Mouse (Mus musculus) stomach, embryonic 14.5 days (tissue): Measurements from ENCODE around the gene Copg1. TPM values are rescaled to one million over a fixed set of nuclear protein-coding genes. Genes with fewer than 3 reads are reported as not detected.

ENCODE experiments used
- ATAC-seq: fragments of 200-750 bp; cut with Nextera tagmentation; 2 replicates; pipeline ENCODE4 v1.8.0; 2017; ENCODE audit warnings: low read depth, moderate TSS enrichment; ENCODE audit not compliant: insufficient number of reproducible peaks, insufficient read depth, low FRiP score
- H3K27ac ChIP-seq: fragments of 300-500 bp; sonication (generic); 2 replicates; pipeline ENCODE4 v1.5.1; 2014; ENCODE audit warnings: mild to moderate bottlenecking, low read length, moderate library complexity, mixed read lengths
- H3K27me3 ChIP-seq: fragments of 300-500 bp; sonication (generic); 2 replicates; pipeline ENCODE4 v1.6.1; 2014; ENCODE audit warnings: low read length, control low read depth, mixed read lengths; ENCODE audit not compliant: control insufficient read depth, insufficient read depth
- H3K36me3 ChIP-seq: fragments of 300-500 bp; sonication (generic); 2 replicates; pipeline ENCODE4 v1.6.1; 2014; ENCODE audit warnings: mild to moderate bottlenecking, control low read depth, low read length, moderate library complexity, mixed read lengths; ENCODE audit not compliant: control insufficient read depth, insufficient read depth
- H3K4me1 ChIP-seq: fragments of 300-500 bp; sonication (generic); 2 replicates; pipeline ENCODE4 v1.6.1; 2014; ENCODE audit warnings: low read length, control low read depth, mixed read lengths; ENCODE audit not compliant: control insufficient read depth, insufficient read depth
- H3K4me2 ChIP-seq: fragments of 300-500 bp; sonication (generic); replicated peaks from 2 replicates; pipeline ENCODE4 v1.6.1; 2014; ENCODE audit warnings: low read depth, low read length, control low read depth
- H3K4me3 ChIP-seq: fragments of 300-500 bp; sonication (generic); 2 replicates; pipeline ENCODE4 v1.5.1; 2014; ENCODE audit warnings: low read depth, low read length, control low read depth
- H3K9ac ChIP-seq: fragments of 300-500 bp; sonication (generic); replicated peaks from 2 replicates; pipeline ENCODE4 v1.6.1; 2014; ENCODE audit warnings: low read depth, mild to moderate bottlenecking, control low read depth, low read length, moderate library complexity, mixed read lengths
- H3K9me3 ChIP-seq: fragments of 300-500 bp; sonication (generic); 2 replicates; pipeline ENCODE4 v1.6.1; 2016; ENCODE audit warnings: low read depth, low read length, control low read depth; ENCODE audit not compliant: control insufficient read depth
- WGBS: fragments of 180-500 bp; shearing (Covaris S2); extraction: QIAGEN DNeasy Blood & Tissue Kit; methylation state at CpG from one replicate; pipeline ENCODE4 v1.1.7; 2014; 5-methylcytosine and 5-hydroxymethylcytosine counted together
- polyA plus RNA-seq: library from polyadenylated mRNA; unstranded; fragments of >200 nt; fragmentation: Nextera tagmentation; extraction: Ambion mirVana; gene quantifications from 2 replicates; pipeline ENCODE4 v1.2.1, GENCODE M21; 2014

The Copg1 gene
- polyA plus RNA-seq, 1 experiment from 2014 or later, result 164 TPM

DNA sequence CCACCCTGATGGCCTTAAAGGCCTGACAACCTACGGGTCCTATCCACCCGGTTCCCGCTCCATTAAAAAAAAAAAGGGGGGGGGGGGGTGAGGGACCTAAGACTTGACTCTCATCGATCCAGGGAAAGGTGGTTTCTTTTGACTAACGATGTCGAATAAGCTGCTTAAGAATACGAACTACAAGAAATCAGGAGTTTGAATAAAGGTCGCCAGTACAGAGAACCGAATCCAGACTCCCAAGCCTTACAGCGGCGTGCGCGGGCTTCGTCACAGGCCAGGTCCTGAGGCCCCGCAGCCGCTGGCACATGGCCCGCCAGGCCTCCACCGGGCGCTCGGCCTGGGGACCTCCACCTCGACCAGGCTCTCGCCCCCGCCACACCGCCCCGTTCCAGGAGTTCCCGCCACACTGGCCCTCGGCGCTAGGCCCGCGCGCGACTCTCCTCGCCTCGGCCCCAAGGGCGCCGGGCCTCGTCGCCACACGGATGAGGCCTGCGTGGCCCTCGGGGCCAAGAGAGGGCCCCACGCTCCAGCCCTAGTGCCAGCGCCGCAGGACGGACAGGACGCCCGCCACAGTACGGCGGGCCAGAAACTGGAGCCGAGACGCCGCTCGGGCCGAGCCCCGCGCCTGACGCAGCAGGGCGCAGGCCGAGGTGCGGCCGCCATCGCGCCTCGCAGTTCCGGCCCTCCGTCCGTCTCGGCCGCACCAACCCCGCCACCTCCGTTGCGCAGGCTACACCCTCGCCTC lies 37.3 kb upstream of the Copg1 start:
- Histone ChIP-seq H3K4me3 (peak overlapping the region; percentile 100), H3K4me1 (peaks cover 20% of the 10 kb centered on the region), H3K9me3 (no peaks in the 10 kb centered on the region), H3K4me2 (peak overlapping the region; percentile 82), H3K9ac (peak overlapping the region; percentile 99), H3K27me3 (no peaks in the 10 kb centered on the region), H3K27ac (peak overlapping the region; percentile 96), H3K36me3 (peaks cover 9% of the 10 kb centered on the region; the same call in 1 of the 2 replicates)
- ATAC-seq, result peak; percentile 72
- WGBS, result under 1% methylated on average over 67 of the region's 73 CpGs

DNA sequence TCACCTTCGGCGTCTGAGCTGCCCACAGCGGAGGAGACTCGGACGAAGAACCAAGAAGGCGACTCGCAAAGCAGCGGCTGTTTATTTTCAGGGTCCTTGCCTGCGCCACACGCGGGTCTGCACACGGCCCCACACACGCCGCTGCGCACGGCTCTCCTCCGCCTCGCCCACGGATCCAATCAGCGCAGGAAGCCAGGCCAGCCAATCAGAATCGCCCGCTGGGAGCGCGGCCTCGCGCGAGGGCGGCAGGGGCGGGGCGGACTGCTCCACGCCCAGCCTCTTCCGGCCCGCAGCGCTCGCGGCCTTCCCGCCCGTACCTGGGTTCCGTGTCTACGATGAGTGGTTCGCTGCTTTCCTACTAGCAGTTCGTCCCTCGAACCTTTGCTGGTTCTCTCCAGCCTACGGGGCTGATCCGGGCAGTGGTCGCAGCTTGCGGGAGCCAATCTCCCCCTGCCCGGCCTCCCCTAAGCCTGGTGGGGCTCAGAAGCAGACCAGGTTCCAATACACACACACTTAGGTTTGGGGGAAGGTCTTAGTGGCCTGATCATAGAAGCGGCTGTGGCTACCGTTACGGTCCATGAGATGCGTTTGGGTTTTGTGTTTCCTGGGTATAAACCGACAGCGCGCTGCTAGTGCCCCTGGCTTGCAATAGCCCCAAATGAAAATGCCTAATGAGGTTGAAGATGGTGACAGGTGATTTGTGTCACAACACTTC lies 36.6 kb upstream of the Copg1 start, which contains the start of gene Cnbp:
Gene Cnbp, minus strand, starts transcription at position 207 of the 715 bp plus-strand sequence.
- Histone ChIP-seq H3K36me3 (peaks cover 9% of the 10 kb centered on the region; the same call in 1 of the 2 replicates), H3K9ac (peak within 1 kb of the TSS; percentile 99), H3K4me2 (peak within 1 kb of the TSS; percentile 85), H3K4me1 (peaks cover 20% of the 10 kb centered on the region), H3K4me3 (peak within 1 kb of the TSS; percentile 100), H3K27me3 (no peaks in the 10 kb centered on the region), H3K27ac (peak within 1 kb of the TSS; percentile 96), H3K9me3 (no peaks in the 10 kb centered on the region)
- under 1% methylated on average over 55 of the region's 55 CpGs for WGBS
- peak; percentile 97 for ATAC-seq

DNA sequence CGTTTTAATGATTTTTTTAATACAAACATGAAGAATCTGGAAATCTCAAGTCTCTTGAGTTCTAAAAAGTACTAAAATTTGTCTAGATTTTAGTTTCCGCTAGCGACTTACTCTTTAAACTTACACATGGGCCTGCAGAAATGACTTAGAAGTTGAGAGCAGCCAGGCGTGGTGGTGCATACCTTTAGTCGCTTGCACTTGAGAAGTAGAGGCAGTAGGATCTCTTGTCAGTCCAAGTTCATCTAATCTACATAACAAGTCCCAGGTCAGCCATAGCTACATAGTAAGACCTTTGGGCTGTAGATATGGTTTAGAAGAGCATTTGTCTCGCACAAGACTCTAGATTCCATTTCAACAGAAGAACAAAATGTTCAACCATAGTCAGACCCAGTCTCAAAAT lies 35.7 kb upstream of the Copg1 start:
- Histone ChIP-seq H3K9me3 (no peaks in the 10 kb centered on the region), H3K9ac (no peak overlapping the region), H3K4me3 (no peak overlapping the region), H3K27ac (no peak overlapping the region), H3K4me1 (peaks cover 20% of the 10 kb centered on the region), H3K4me2 (no peak overlapping the region; the same call in 1 of the 2 replicates), H3K36me3 (peaks cover 9% of the 10 kb centered on the region; the same call in 1 of the 2 replicates), H3K27me3 (no peaks in the 10 kb centered on the region)
- 85% methylated on average over 6 of the region's 6 CpGs for WGBS
- ATAC-seq, result no peak

DNA sequence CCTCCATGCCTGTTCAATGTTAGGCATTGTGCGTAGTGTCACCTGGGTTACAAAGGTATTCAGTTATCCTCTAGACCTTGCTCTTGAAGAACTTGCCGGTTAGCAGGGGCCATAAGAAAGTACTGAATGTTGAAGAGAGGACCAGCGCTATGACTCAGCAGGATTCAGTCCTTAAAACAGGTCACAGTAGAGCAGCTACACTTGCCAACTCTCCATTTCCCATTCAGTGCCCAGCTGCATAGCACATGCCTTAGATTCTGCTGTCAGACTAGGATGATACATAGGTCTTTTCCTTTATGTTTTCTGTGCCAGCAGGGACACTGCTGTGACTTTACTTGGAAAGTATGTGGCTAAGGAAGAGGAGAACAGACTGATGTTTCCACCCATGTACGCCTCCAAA lies 34.2 kb upstream of the Copg1 start:
- Histone ChIP-seq H3K36me3 (peaks cover under 1% of the 10 kb centered on the region; the same call in 1 of the 2 replicates), H3K9me3 (no peaks in the 10 kb centered on the region), H3K27ac (no peak overlapping the region), H3K4me1 (peaks cover 9% of the 10 kb centered on the region), H3K4me2 (no peak overlapping the region), H3K4me3 (no peak overlapping the region), H3K9ac (no peak overlapping the region), H3K27me3 (no peaks in the 10 kb centered on the region)
- 76% methylated on average over 4 of the region's 4 CpGs for WGBS
- ATAC-seq, result no peak

DNA sequence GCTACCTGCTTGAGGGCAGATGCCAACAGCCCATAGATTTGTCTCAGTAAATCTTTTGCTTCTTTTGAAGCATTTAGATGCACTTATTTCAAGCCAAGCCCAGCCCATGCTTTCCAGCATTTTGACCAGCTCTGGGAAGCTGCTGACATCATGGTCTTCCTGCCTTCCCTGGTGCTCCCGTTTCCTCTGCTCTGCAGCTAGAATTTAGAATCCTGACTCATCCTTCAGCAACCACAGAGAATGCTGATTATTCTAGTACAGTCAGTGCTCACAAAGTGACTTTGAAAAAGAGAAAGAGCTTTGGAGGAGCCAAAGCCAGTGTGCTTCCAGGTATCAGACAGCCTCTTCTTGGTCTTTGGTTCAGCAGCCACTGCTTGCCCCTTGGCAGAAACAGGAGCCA lies 30.5 kb upstream of the Copg1 start:
- Histone ChIP-seq H3K9me3 (no peaks in the 10 kb centered on the region), H3K36me3 (no peaks in the 10 kb centered on the region), H3K4me1 (no peaks in the 10 kb centered on the region), H3K4me2 (no peak overlapping the region), H3K4me3 (no peak overlapping the region), H3K27ac (no peak overlapping the region), H3K27me3 (no peaks in the 10 kb centered on the region), H3K9ac (no peak overlapping the region)
- no peak for ATAC-seq
- 57% methylated on average over 1 of the region's 1 CpGs for WGBS

DNA sequence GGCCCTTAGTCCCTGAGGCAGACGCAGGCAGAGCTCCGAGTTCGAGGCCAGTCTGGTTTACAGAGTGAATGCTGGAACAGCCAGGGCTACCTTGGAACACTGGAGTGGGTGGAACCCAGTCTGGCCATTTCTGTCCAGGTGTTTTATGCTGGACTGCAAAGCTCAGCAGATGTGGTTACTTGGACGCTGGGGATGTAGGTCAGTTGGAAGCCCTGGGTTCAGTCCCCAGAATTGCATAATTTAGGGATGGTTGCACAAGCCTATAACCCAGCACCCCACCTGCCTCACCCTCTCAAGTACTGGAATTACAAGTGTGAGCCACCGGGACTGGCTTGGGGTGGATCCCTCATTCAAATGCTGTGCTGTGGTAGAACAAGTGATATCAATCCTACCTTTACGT lies 21.4 kb upstream of the Copg1 start:
- ATAC-seq, result no peak
- Histone ChIP-seq H3K27ac (no peak overlapping the region), H3K4me1 (no peaks in the 10 kb centered on the region), H3K9ac (no peak overlapping the region), H3K9me3 (no peaks in the 10 kb centered on the region), H3K36me3 (no peaks in the 10 kb centered on the region), H3K27me3 (no peaks in the 10 kb centered on the region), H3K4me3 (no peak overlapping the region), H3K4me2 (no peak overlapping the region)
- 82% methylated on average over 6 of the region's 6 CpGs for WGBS

DNA sequence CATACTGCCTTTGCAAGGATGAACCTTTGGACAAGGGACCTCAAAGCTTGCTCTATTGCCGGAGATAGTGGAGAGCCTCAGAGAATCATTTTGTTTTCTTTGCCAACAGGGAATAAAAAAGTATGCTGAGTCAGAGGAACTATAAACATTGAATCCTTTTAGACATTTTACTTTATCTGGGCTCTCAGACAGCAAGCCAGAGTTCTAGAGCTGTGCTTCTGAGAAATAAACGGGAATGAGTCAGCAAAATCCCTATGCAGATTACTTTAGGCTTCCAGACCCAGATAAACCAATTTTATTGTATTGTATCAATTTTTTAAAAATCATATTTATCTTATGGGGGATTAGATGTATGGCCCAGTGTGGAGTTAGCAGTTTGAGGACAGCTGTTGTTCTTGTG lies 20.4 kb upstream of the Copg1 start:
- no peak overlapping the region for H3K4me3 ChIP-seq
- no peaks in the 10 kb centered on the region for H3K9me3 ChIP-seq
- no peak overlapping the region for H3K9ac ChIP-seq
- H3K4me1 ChIP-seq, result no peaks in the 10 kb centered on the region
- ATAC-seq, result no peak
- no peaks in the 10 kb centered on the region for H3K27me3 ChIP-seq
- 68% methylated on average over 2 of the region's 2 CpGs for WGBS
- no peak overlapping the region for H3K4me2 ChIP-seq
- H3K27ac ChIP-seq, result no peak overlapping the region
- H3K36me3 ChIP-seq, result no peaks in the 10 kb centered on the region

DNA sequence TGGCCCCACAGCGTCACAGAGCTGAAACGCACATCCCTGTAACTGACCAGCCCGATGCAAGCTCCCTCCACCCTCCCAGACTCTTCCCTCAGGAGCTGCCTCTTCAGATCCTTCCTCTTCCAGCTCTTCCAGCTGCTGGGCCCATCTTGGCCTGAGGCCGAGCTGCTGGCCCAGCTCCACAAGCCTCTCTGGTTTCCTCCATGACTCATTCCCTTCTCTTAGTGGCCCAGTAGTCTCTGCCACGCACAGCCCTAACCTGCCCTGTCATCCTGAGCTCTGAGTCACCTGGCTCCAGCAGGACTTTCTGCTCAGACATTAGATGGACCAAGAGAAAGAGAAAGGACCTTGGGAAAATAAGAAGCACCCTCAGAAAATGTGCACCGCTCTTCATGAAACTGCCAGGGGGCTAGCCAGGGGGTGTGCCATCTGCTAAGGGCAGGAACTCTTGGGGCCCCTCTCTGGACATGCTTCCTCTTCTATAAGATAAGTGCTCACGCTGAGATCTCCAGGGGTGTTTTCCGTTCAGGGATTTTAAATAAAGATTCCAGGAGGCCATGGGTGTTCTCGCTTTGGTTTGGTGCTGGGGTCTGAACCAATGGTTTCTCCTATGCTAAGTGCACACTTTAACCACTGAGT lies 18.6 kb upstream of the Copg1 start:
- H3K4me3 ChIP-seq, result no peak overlapping the region
- 75% methylated on average over 9 of the region's 9 CpGs for WGBS
- no peaks in the 10 kb centered on the region for H3K4me1 ChIP-seq
- H3K9ac ChIP-seq, result no peak overlapping the region
- H3K9me3 ChIP-seq, result no peaks in the 10 kb centered on the region
- H3K27ac ChIP-seq, result no peak overlapping the region
- no peaks in the 10 kb centered on the region for H3K36me3 ChIP-seq
- no peaks in the 10 kb centered on the region for H3K27me3 ChIP-seq
- ATAC-seq, result no peak
- no peak overlapping the region for H3K4me2 ChIP-seq
